15 mouse cellular contexts compared by ENCODE assay signal in genomic region chr13:49360906-49361406, GRCm38 (mm10). TPM values are rescaled to one million over a fixed set of nuclear protein-coding genes. Genes with fewer than 3 reads are reported as not detected.
DNase-seq lines count a peak whose midpoint lies in the region; ATAC-seq and TF ChIP-seq lines count a peak whose summit lies in the region.
"Had no signal": no experiment of that assay in that cellular context is flagged by ENCODE, and none has a peak within 500 bp of the region (broad histone marks: within the 10 kb centered on the region; RNA-seq: fewer than 3 reads in every experiment).

No protein-coding gene starts in this region.

- DNase-seq in kidney, adult 2 months, result peak; percentile 54
- no peak for DNase-seq in kidney, adult 11 months
- no peak for DNase-seq in testis, postnatal 10 days (ENCODE audit: low spot score)
- peak; percentile 56 to 64 for DNase-seq in heart, postnatal 10 days
- DNase-seq in adrenal gland, adult 18-20 months (ENCODE audit: low spot score in 2 of 2), result no peak
- DNase-seq in frontal cortex, postnatal 10 days (ENCODE audit: low spot score in 2 of 2), result no peak
- DNase-seq: adrenal gland, adult 2 months; cerebellum, postnatal 25 days had no signal

- peaks cover 29% of the 10 kb centered on the region for H3K4me1 ChIP-seq in kidney, adult 2 months (ENCODE audit: control insufficient read depth, insufficient read depth, low read length)
- peaks cover 15% of the 10 kb centered on the region for H3K4me1 ChIP-seq in testis, adult 2 months (ENCODE audit: control insufficient read depth, insufficient read depth, low read length)

- no peak for TF ChIP-seq POLR2A in kidney, adult 2 months (IDR thresholded peaks at IDR 0.05; ENCODE audit: low read depth, low read length)
- TF ChIP-seq POLR2A in testis, adult 2 months (IDR thresholded peaks at IDR 0.05; ENCODE audit: control insufficient read depth, low read depth, low read length), result no peak

- TF ChIP-seq CTCF in kidney, adult 2 months (conservative IDR thresholded peaks at IDR 0.05; ENCODE audit: insufficient read depth, insufficient read length, low read depth, low read length), result no peak
- no peak for TF ChIP-seq CTCF in testis, adult 2 months (IDR thresholded peaks at IDR 0.05; ENCODE audit: control insufficient read depth, insufficient read depth, insufficient replicate concordance, low read depth, low read length)

- H3K4me3 ChIP-seq in kidney, adult 2 months (ENCODE audit: insufficient read depth, low read depth, low read length), result no peak overlapping the region
- no peak overlapping the region for H3K4me3 ChIP-seq in testis, adult 2 months (ENCODE audit: control insufficient read depth, low read depth, low read length)
- H3K4me3 ChIP-seq: forebrain, embryonic 15.5 days; midbrain, embryonic 12.5 days; neural tube, embryonic 13.5 days had no signal

- H3K36me3 ChIP-seq in kidney, adult 2 months (ENCODE audit: control insufficient read depth, insufficient read depth, low read length), result no peaks in the 10 kb centered on the region
- no peaks in the 10 kb centered on the region for H3K36me3 ChIP-seq in testis, adult 2 months (ENCODE audit: control insufficient read depth, insufficient read depth, low read length)
- H3K36me3 ChIP-seq: forebrain, embryonic 15.5 days; midbrain, embryonic 12.5 days had no signal

- ATAC-seq in activated CD4-positive, CD25-positive, alpha-beta regulatory T cell, adult 4 months, result no peak
- ATAC-seq: CD4-positive, CD25-positive, alpha-beta regulatory T cell, adult 4 months; forebrain, embryonic 15.5 days; intestine, postnatal 0 days had no signal

- intact Hi-C loops in heart, postnatal 10 days (cut with DNase I), result no loop called here

- H3K27ac ChIP-seq in kidney, adult 2 months (ENCODE audit: insufficient read depth, low read depth, low read length), result peak overlapping the region; percentile 88
- peak overlapping the region; percentile 77 for H3K27ac ChIP-seq in testis, adult 2 months (ENCODE audit: control insufficient read depth, insufficient read depth, low read depth, low read length)
- H3K27ac ChIP-seq: forebrain, embryonic 15.5 days; midbrain, embryonic 12.5 days; neural tube, embryonic 13.5 days had no signal

- WGBS in kidney, adult 2 months, result 19% methylated on average over 3 of the region's 3 CpGs

- H3K27me3 ChIP-seq in kidney, adult 2 months (replicated peaks; ENCODE audit: control insufficient read depth, insufficient read depth, low read length), result no peaks in the 10 kb centered on the region
- H3K27me3 ChIP-seq in testis, adult 2 months (ENCODE audit: control insufficient read depth, insufficient read depth, low read length), result no peaks in the 10 kb centered on the region
- H3K27me3 ChIP-seq: forebrain, embryonic 15.5 days; midbrain, embryonic 12.5 days; neural tube, embryonic 13.5 days had no signal

RNA-seq across cellular contexts. Expression of gene Bicd2, which starts 19.6 kb away (rescaled TPM):
- polyA plus RNA-seq in kidney, adult 2 months (2012; rRNA removed), result 17.0 and 17.6 TPM in 2 replicates
- polyA plus RNA-seq in testis, adult 2 months (2012; rRNA removed), result 42.8 and 44.7 TPM in 2 replicates
- 10 to 100 TPM; 74.6 to 83.6 TPM for total RNA-seq in heart, postnatal 10 days (2021)
- total RNA-seq in adrenal gland, adult 18-20 months (2021), result 10 to 100 TPM; 45.7 to 51.4 TPM
- 1 to 10 TPM; 5.8 to 6.2 TPM for polyA plus RNA-seq in activated CD4-positive, CD25-positive, alpha-beta regulatory T cell, adult 4 months (2017; shearing (Covaris generic))

RNA-seq across cellular contexts. Expression of gene Fgd3, which starts 40.8 kb away (rescaled TPM):
- 6.2 and 6.3 TPM in 2 replicates for polyA plus RNA-seq in kidney, adult 2 months (2012; rRNA removed)
- 0.56 and 0.60 TPM in 2 replicates for polyA plus RNA-seq in testis, adult 2 months (2012; rRNA removed)
- total RNA-seq in heart, postnatal 10 days (2021), result under 1 TPM; 0.50 to 0.57 TPM
- 1 to 10 TPM; 3.5 to 6.3 TPM for total RNA-seq in adrenal gland, adult 18-20 months (2021)
- polyA plus RNA-seq in activated CD4-positive, CD25-positive, alpha-beta regulatory T cell, adult 4 months (2017; shearing (Covaris generic)), result 10 to 100 TPM; 11.5 to 13.7 TPM

Comparison
In these comparisons a context has a peak if more than half of its experiments do, and no peak if none do; other contexts are left out.
1. DNase-seq: peak in kidney, adult 2 months (single experiment) and heart, postnatal 10 days (2 of 2); none in kidney, adult 11 months (single experiment), testis, postnatal 10 days (single experiment), adrenal gland, adult 18-20 months (0 of 2) and frontal cortex, postnatal 10 days (0 of 2).